Mouse (Mus musculus) adrenal gland, postnatal 4 days (tissue): ENCODE measurements around the gene Lcn5. TPM values are rescaled to one million over a fixed set of nuclear protein-coding genes. Genes with fewer than 3 reads are reported as not detected.
"Not testable (repeated sequence)": the region's sequence is repeated elsewhere in the genome, so short reads cannot be mapped to it uniquely, and the experiment has no call there.

Experiments used
- DNase-seq, 2 experiments: peaks; one replicate each; pipeline ENCODE4 v3.0.0; 2021 to 2022; ENCODE audit warnings: low spot score in 2 of 2, mixed read lengths in 2 of 2
- total RNA-seq, 2 experiments: library from RNA; stranded (reverse); gene quantifications; 2 replicates each; pipeline ENCODE4 v1.2.3; 2021

The Lcn5 gene
- total RNA-seq, 2 experiments from 2014 or later = not detected

- no peak for DNase-seq
Measured at GRCm38 (mm10) chr2:25676486-25676885, 18.7 kb downstream of the Lcn5 start, which contains the start of gene Lcn6. TSS of gene Lcn6 (plus strand) at chr2:25676786.

- no peak for DNase-seq
Measured at GRCm38 (mm10) chr2:25679559-25679958, 21.8 kb downstream of the Lcn5 start.

- DNase-seq = no peak
Measured at GRCm38 (mm10) chr2:25682426-25682825, 24.7 kb downstream of the Lcn5 start, which contains the start of gene Lcn10. TSS of gene Lcn10 (plus strand) at chr2:25682726.

GRCm38 (mm10) chr2:25686941-25687340, 29.2 kb downstream of the Lcn5 start:
- DNase-seq = no peak

GRCm38 (mm10) chr2:25694605-25695004, 36.9 kb downstream of the Lcn5 start:
- DNase-seq = peak in 1 of 2 experiments; percentile 37

- DNase-seq = no peak
Measured at GRCm38 (mm10) chr2:25696951-25697350, 39.2 kb downstream of the Lcn5 start.

- DNase-seq = no peak
Measured at GRCm38 (mm10) chr2:25698696-25699095, 40.9 kb downstream of the Lcn5 start.

GRCm38 (mm10) chr2:25699743-25700142, 42.0 kb downstream of the Lcn5 start, which contains the start of gene Obp2a:
TSS of gene Obp2a (plus strand) at chr2:25700043.
- DNase-seq = not testable (repeated sequence)

GRCm38 (mm10) chr2:25701001-25701400, 43.2 kb downstream of the Lcn5 start:
- no peak for DNase-seq

GRCm38 (mm10) chr2:25703706-25704105, 46.0 kb downstream of the Lcn5 start:
- DNase-seq = peak in 1 of 2 experiments; percentile 2

- DNase-seq = peak; percentile 47 to 72
Measured at GRCm38 (mm10) chr2:25706643-25707481, 49.1 kb downstream of the Lcn5 start, which contains the start of gene Bmyc. TSS of gene Bmyc (plus strand) at chr2:25706739.

GRCm38 (mm10) chr2:25708121-25708520, 50.4 kb downstream of the Lcn5 start:
- DNase-seq = peak in 1 of 2 experiments; percentile 5

- DNase-seq = not testable (repeated sequence)
Measured at GRCm38 (mm10) chr2:25709056-25709455, 51.3 kb downstream of the Lcn5 start.

GRCm38 (mm10) chr2:25709791-25710190, 52.0 kb downstream of the Lcn5 start:
- DNase-seq = not testable (repeated sequence)

Other genes with a start within 250 kb of the Lcn5 start
- gene Fut7, start 234.7 kb upstream of the Lcn5 start, total RNA-seq = under 1 TPM in 1 of 2 experiments, not detected in 1; 0.82 TPM
- 10 to 100 TPM; 30.4 to 34.3 TPM for gene Abca2, start 229.2 kb upstream of the Lcn5 start, total RNA-seq
- 1 to 10 TPM; 1.4 to 1.7 TPM for gene Clic3, start 201.1 kb upstream of the Lcn5 start, total RNA-seq
- 10 to 100 TPM; 41.0 to 48.5 TPM for gene Paxx, start 196.9 kb upstream of the Lcn5 start, total RNA-seq
- gene Ptgds, start 187.9 kb upstream of the Lcn5 start, total RNA-seq = 1 to 10 TPM; 3.6 to 6.5 TPM
- gene Lcn12, start 164.0 kb upstream of the Lcn5 start, total RNA-seq = not detected
- gene Fbxw5, start 157.2 kb upstream of the Lcn5 start, total RNA-seq = 100 to 1,000 TPM in 1 of 2 experiments, 10 to 100 TPM in 1; 99.5 to 118 TPM
- 1 to 10 TPM; 1.0 to 9.9 TPM for gene C8g, start 156.2 kb upstream of the Lcn5 start, total RNA-seq
- 10 to 100 TPM; 19.2 to 20.5 TPM for gene Traf2, start 111.0 kb upstream of the Lcn5 start, total RNA-seq
- gene Edf1, start 100.1 kb upstream of the Lcn5 start, total RNA-seq = 100 to 1,000 TPM; 171 to 191 TPM
- 1 to 10 TPM; 4.1 to 7.1 TPM for gene Mamdc4, start 83.1 kb upstream of the Lcn5 start, total RNA-seq
- gene Phpt1, start 82.7 kb upstream of the Lcn5 start, total RNA-seq = 10 to 100 TPM; 74.7 to 80.0 TPM
- gene Ajm1, start 76.2 kb upstream of the Lcn5 start, total RNA-seq = 1 to 10 TPM; 4.6 to 5.3 TPM
- gene Rabl6, start 49.4 kb upstream of the Lcn5 start, total RNA-seq = 100 to 1,000 TPM; 117 to 128 TPM
- gene Ccdc183, start 40.3 kb upstream of the Lcn5 start, total RNA-seq = under 1 TPM in 1 of 2 experiments, not detected in 1; 0.11 TPM
- gene Tmem141, start 35.9 kb upstream of the Lcn5 start, total RNA-seq = 10 to 100 TPM; 37.1 to 39.5 TPM
- 10 to 100 TPM; 10.2 to 14.4 TPM for gene Fcna, start 29.9 kb upstream of the Lcn5 start, total RNA-seq
- under 1 TPM in 1 of 2 experiments, not detected in 1; 0.68 TPM for gene Lcn8, start 4.8 kb upstream of the Lcn5 start, total RNA-seq
- not detected for gene Lcn6, start 18.8 kb downstream of the Lcn5 start, total RNA-seq
- gene Lcn10, start 24.8 kb downstream of the Lcn5 start, total RNA-seq = not detected
- gene Obp2a, start 42.1 kb downstream of the Lcn5 start, total RNA-seq = 1 to 10 TPM; 6.6 to 6.9 TPM
- gene Bmyc, start 48.8 kb downstream of the Lcn5 start, total RNA-seq = 10 to 100 TPM; 74.3 to 75.0 TPM
- not detected for gene Obp2b, start 79.1 kb downstream of the Lcn5 start, total RNA-seq
- not detected for gene Lcn3, start 107.6 kb downstream of the Lcn5 start, total RNA-seq
- gene Lcn11, start 119.1 kb downstream of the Lcn5 start, total RNA-seq = not detected
- gene Gm13539, start 124.3 kb downstream of the Lcn5 start, total RNA-seq = not detected
- not detected for gene Glt6d1, start 157.9 kb downstream of the Lcn5 start, total RNA-seq
- gene Lcn9, start 165.2 kb downstream of the Lcn5 start, total RNA-seq = not detected
- not detected for gene Sohlh1, start 189.3 kb downstream of the Lcn5 start, total RNA-seq
- 10 to 100 TPM; 12.2 to 12.9 TPM for gene Kcnt1, start 205.8 kb downstream of the Lcn5 start, total RNA-seq